Comparison of ENCODE assay signal across 28 mouse cellular contexts in genomic region chr13:91801726-91802125, GRCm38 (mm10). TPM values are rescaled to one million over a fixed set of nuclear protein-coding genes. Genes with fewer than 3 reads are reported as not detected.
DNase-seq lines count a peak whose midpoint lies in the region; ATAC-seq and TF ChIP-seq lines count a peak whose summit lies in the region.
"Had no signal": no experiment of that assay in that cellular context is flagged by ENCODE, and none has a peak within 500 bp of the region (broad histone marks: within the 10 kb centered on the region; RNA-seq: fewer than 3 reads in every experiment).

No protein-coding gene starts in this region.

- no peak overlapping the region for H3K4me2 ChIP-seq in CH12.LX (ENCODE audit: insufficient read depth, low read depth, poor library complexity, severe bottlenecking)
- H3K4me2 ChIP-seq: embryonic facial prominence, embryonic 12.5 days; embryonic facial prominence, embryonic 15.5 days; heart, embryonic 11.5 days; hindbrain, embryonic 13.5 days; intestine, embryonic 15.5 days had no signal

- H3K79me2 ChIP-seq in CH12.LX (replicated peaks; ENCODE audit: control insufficient read depth, extremely low read depth, insufficient read depth, poor library complexity, severe bottlenecking), result peaks cover 25% of the 10 kb centered on the region

- peaks cover 50 to 71% of the 10 kb centered on the region in 2 experiments for H3K36me3 ChIP-seq in CH12.LX (replicated peaks in 1 of 2; ENCODE audit: control insufficient read depth in 1 of 2, insufficient read depth in 1 of 2, low read length in 1 of 2)

- peak overlapping the region; percentile 27 for H3K27ac ChIP-seq in CH12.LX (ENCODE audit: insufficient read depth, low read depth)
- H3K27ac ChIP-seq: embryonic facial prominence, embryonic 12.5 days; embryonic facial prominence, embryonic 15.5 days; gastrocnemius, adult 2 months; hindbrain, embryonic 10.5 days; hindbrain, embryonic 13.5 days; hindbrain, postnatal 0 days; intestine, embryonic 15.5 days had no signal

- in situ Hi-C loops in CH12.LX (cut with MboI; ENCODE audit: low pct_ligation_motif_present, low pct_unique_long_range_greater_than_20kb, low sequenced_read_pairs), result no loop called here

- no peaks in the 10 kb centered on the region for H3K27me3 ChIP-seq in CH12.LX (replicated peaks)
- H3K27me3 ChIP-seq: embryonic facial prominence, embryonic 12.5 days; embryonic facial prominence, embryonic 15.5 days; hindbrain, embryonic 13.5 days; intestine, embryonic 15.5 days; Patski had no signal

- H3K9ac ChIP-seq in CH12.LX (ENCODE audit: insufficient read depth, low read depth), result no peak overlapping the region
- H3K9ac ChIP-seq: embryonic facial prominence, embryonic 12.5 days; embryonic facial prominence, embryonic 15.5 days; forebrain, postnatal 0 days; hindbrain, embryonic 13.5 days; intestine, embryonic 15.5 days had no signal

- 0 out of 2 replicates have a peak, but pooled peaks have one; percentile 31 for TF ChIP-seq POLR2A in CH12.LX (IDR thresholded peaks at IDR 0.05; ENCODE audit: low read depth, low read length)

- no peaks in the 10 kb centered on the region for H3K9me3 ChIP-seq in CH12.LX (replicated peaks; ENCODE audit: low read length)
- H3K9me3 ChIP-seq: embryonic facial prominence, embryonic 12.5 days; embryonic facial prominence, embryonic 15.5 days; hindbrain, embryonic 10.5 days; hindbrain, embryonic 13.5 days; intestine, embryonic 15.5 days had no signal

- no peak for TF ChIP-seq EP300 in CH12.LX (IDR thresholded peaks at IDR 0.05; ENCODE audit: low read length)

- no peak overlapping the region for H3K4me3 ChIP-seq in CH12.LX (replicated peaks in 1 of 3; ENCODE audit: low read depth in 2 of 3, low read length in 2 of 3, poor library complexity in 1 of 3)
- H3K4me3 ChIP-seq: embryonic facial prominence, embryonic 12.5 days; embryonic facial prominence, embryonic 15.5 days; gastrocnemius, adult 2 months; hindbrain, embryonic 10.5 days; hindbrain, embryonic 13.5 days; intestine, embryonic 15.5 days had no signal

- dilution Hi-C loops in CH12.LX (cut with MboI; ENCODE audit: extremely low pct_ligation_motif_present, extremely low pct_unique_long_range_greater_than_20kb, low sequenced_read_pairs), result no loop called here

- TF ChIP-seq RAD21 in CH12.LX (IDR thresholded peaks at IDR 0.05; ENCODE audit: low read depth, low read length), result no peak

- no peak for TF ChIP-seq CTCF in CH12.LX (conservative IDR thresholded peaks at IDR 0.05 in 1 of 2, IDR thresholded peaks at IDR 0.05 in 1 of 2; ENCODE audit: low read depth in 2 of 2, low read length in 2 of 2)

- peak; percentile 91 for ATAC-seq in activated CD4-positive, CD25-positive, alpha-beta regulatory T cell, adult 4 months
- ATAC-seq in inflammation-experienced regulatory T-cells, adult 6 months, result peak; percentile 95
- ATAC-seq in megakaryocyte progenitor cell, adult 5-6 weeks (replicated peaks; ENCODE audit: poor library complexity), result no peak
- ATAC-seq: forebrain, embryonic 14.5 days; forebrain, postnatal 0 days; hindbrain, postnatal 0 days; intestine, embryonic 15.5 days; Patski had no signal

- peak; percentile 50 for DNase-seq in CD4-positive, CD25-positive, alpha-beta regulatory T cell, adult 2 months (ENCODE audit: low read depth, low spot score)
- peak; percentile 65 for DNase-seq in CH12.LX (ENCODE audit: extremely low read depth)
- no peak for DNase-seq in adipocyte (ENCODE audit: low spot score)
- no peak for DNase-seq in adrenal gland, postnatal 10 days
- no peak for DNase-seq in kidney, adult 11 months
- DNase-seq: adrenal gland, postnatal 14 days; cerebellum, adult 11 months; cerebellum, adult 8-10 months; cerebellum, postnatal 10 days; cerebellum, postnatal 36 days; forebrain, postnatal 0 days; gastrocnemius, adult 2 months; gastrocnemius, postnatal 14 days; heart, postnatal 36 days; kidney, adult 18-20 months; kidney, adult 9 months had no signal

- peaks cover 10 to 32% of the 10 kb centered on the region in 2 experiments; a peak in 3 of 4 replicates for H3K4me1 ChIP-seq in CH12.LX (ENCODE audit: control insufficient read depth in 1 of 2, insufficient read depth in 2 of 2)
- H3K4me1 ChIP-seq: embryonic facial prominence, embryonic 12.5 days; intestine, embryonic 15.5 days had no signal

TF ChIP-seq in CH12.LX, 34 proteins besides CTCF, POLR2A, EP300 and RAD21:
- TF ChIP-seq MAFK (IDR thresholded peaks at IDR 0.05; ENCODE audit: insufficient replicate concordance, low read length), result no peak
- no peak for TF ChIP-seq ZNF384 (IDR thresholded peaks at IDR 0.05; ENCODE audit: low read depth, low read length)
- no peak for TF ChIP-seq MAX (IDR thresholded peaks at IDR 0.05; ENCODE audit: low read length)
- no peak for TF ChIP-seq PAX5 (IDR thresholded peaks at IDR 0.05; ENCODE audit: low read length)
- TF ChIP-seq TBP (conservative IDR thresholded peaks at IDR 0.05; ENCODE audit: low read depth, low read length), result no peak
- TF ChIP-seq NELFE (IDR thresholded peaks at IDR 0.05; ENCODE audit: low read depth, low read length), result no peak
- TF ChIP-seq HCFC1 (IDR thresholded peaks at IDR 0.05; ENCODE audit: low read depth, low read length), result no peak
- no peak for TF ChIP-seq RCOR1 (conservative IDR thresholded peaks at IDR 0.05; ENCODE audit: low read depth, low read length)
- TF ChIP-seq JUND (conservative IDR thresholded peaks at IDR 0.05; ENCODE audit: low read depth, low read length), result no peak
- TF ChIP-seq MEF2A (IDR thresholded peaks at IDR 0.05; ENCODE audit: borderline replicate concordance, low read depth, low read length), result no peak
- no peak for TF ChIP-seq CHD1 (IDR thresholded peaks at IDR 0.05; ENCODE audit: low read depth, low read length)
- TF ChIP-seq JUN (IDR thresholded peaks at IDR 0.05; ENCODE audit: insufficient read depth, low read depth, low read length), result no peak
- 0 out of 2 replicates have a peak, but pooled peaks have one; percentile 32 for TF ChIP-seq IRF4 (IDR thresholded peaks at IDR 0.05; ENCODE audit: low read depth, low read length)
- no peak for TF ChIP-seq KAT2A (IDR thresholded peaks at IDR 0.05; ENCODE audit: insufficient replicate concordance, low read length)
- TF ChIP-seq USF2 (conservative IDR thresholded peaks at IDR 0.05; ENCODE audit: low read depth, low read length), result no peak
- TF ChIP-seq MYC (IDR thresholded peaks at IDR 0.05; ENCODE audit: low read depth, low read length), result 0 out of 2 replicates have a peak, but pooled peaks have one; percentile 27
- TF ChIP-seq ELF1 (IDR thresholded peaks at IDR 0.05; ENCODE audit: low read depth, low read length), result peak; percentile 94

RNA-seq across cellular contexts. Expression of gene Zcchc9, which starts 5.8 kb away (rescaled TPM):
- total RNA-seq in CH12.LX (2012; rRNA removed), result 41.6 and 45.2 TPM in 2 replicates
- total RNA-seq in CH12.LX (2014; rRNA removed), result 47.9 and 56.0 TPM in 2 replicates
- polyA plus RNA-seq in CH12.LX (2012; ENCODE audit: insufficient read length, low read depth), result 69.5 and 89.1 TPM in 2 replicates
- 10 to 100 TPM; 46.0 to 46.9 TPM for polyA plus RNA-seq in activated CD4-positive, CD25-positive, alpha-beta regulatory T cell, adult 4 months (2017; shearing (Covaris generic))
- polyA plus RNA-seq in inflammation-experienced regulatory T-cells, adult 6 months (2017; shearing (Covaris generic)), result 10 to 100 TPM; 49.3 to 53.4 (median 51.0) TPM
- 10 to 100 TPM; 25.5 to 35.4 TPM for total RNA-seq in adrenal gland, postnatal 10 days (2021)
- 40.9 and 46.5 TPM in 2 replicates for total RNA-seq in megakaryocyte progenitor cell, adult 5-6 weeks (2015)
- 39.6 and 43.9 TPM in 2 replicates for total RNA-seq in megakaryocyte progenitor cell, adult 5-6 weeks (2017)

Comparison
In these comparisons a context has a peak if more than half of its experiments do, and no peak if none do; other contexts are left out.
1. DNase-seq: peak in CD4-positive, CD25-positive, alpha-beta regulatory T cell, adult 2 months (single experiment) and CH12.LX (single experiment); none in adipocyte (single experiment), adrenal gland, postnatal 10 days (single experiment) and kidney, adult 11 months (single experiment).